Mouse (Mus musculus): ENCODE measurements around the gene Fam98a.

Gene Fam98a

GRCm38 (mm10) chr17:75551512-75552400 is at the start of gene Fam98a:
TSS of gene Fam98a (minus strand) at chr17:75551946.
- peak; percentile 99 for DNase-seq

DNA sequence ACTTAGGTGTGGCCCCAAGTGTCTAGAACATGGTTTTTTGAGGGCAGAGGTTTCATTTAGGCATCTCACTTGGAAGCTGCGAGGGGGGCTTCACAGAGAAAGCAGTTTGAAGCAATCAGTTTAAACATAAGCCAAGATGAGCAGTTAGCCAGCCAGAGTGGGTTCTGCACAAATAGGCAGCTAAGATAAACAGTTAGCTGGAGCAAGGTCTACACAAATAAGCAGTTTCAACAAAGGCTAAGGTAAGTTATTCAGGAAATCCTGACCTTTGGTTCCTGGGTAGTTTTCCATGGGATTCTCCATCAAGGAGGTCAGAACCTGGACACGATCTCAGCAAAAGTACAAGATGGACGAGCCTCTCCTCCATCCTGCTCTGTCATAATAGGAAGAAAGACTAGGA is 46.9 kb upstream of the Fam98a start:
- DNase-seq: no peak

DNA sequence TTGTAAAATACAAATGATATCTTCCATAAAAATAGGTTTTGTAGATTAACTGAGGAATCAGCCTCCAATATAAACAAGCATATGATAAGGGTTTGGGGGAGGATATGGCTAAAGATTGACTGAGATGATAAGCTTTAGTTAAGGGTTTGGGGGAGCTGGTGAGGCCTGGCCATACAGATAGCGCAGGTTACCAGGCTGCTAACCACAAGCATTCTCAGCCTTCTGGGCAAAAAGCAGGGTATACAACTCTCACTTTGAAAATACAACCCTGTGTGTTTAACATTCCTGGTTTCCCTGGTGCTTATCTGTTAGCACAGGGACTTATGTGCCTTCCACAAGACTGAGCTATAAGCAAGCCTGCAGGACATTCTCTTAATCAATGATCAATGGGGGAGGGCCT is 31.0 kb upstream of the Fam98a start:
- no peak for DNase-seq

- DNase-seq: no peak
Measured at GRCm38 (mm10) chr17:75575608-75576007, 23.9 kb upstream of the Fam98a start.

GRCm38 (mm10) chr17:75558041-75558440 is 6.3 kb upstream of the Fam98a start:
- DNase-seq: no peak

GRCm38 (mm10) chr17:75557031-75557430 is 5.3 kb upstream of the Fam98a start:
- no peak for DNase-seq

- DNase-seq: peak; percentile 32 to 35
Measured at GRCm38 (mm10) chr17:75550771-75551413, 854 bp downstream of the Fam98a start.

DNA sequence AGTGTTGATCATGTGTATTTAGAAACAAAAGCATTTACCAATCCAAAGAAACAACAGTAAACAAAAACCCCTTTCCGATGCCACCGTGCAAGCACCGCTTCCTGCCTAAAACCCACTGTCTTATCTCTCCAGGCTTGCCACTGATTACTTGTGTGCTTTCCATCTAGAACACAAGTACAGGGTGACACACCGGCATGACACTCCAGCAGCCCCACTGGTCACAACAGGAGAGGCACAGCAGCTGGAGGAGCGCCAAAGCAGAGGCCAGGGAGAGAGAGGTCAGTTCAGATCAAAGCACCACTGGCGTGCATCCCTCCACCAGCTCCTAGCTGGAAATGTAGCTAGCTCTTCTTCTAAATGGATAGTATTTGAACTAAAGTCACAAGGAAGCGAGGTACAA is 7.5 kb downstream of the Fam98a start:
- no peak for DNase-seq

- DNase-seq: no peak
Measured at GRCm38 (mm10) chr17:75543434-75543833, 8.3 kb downstream of the Fam98a start.

DNA sequence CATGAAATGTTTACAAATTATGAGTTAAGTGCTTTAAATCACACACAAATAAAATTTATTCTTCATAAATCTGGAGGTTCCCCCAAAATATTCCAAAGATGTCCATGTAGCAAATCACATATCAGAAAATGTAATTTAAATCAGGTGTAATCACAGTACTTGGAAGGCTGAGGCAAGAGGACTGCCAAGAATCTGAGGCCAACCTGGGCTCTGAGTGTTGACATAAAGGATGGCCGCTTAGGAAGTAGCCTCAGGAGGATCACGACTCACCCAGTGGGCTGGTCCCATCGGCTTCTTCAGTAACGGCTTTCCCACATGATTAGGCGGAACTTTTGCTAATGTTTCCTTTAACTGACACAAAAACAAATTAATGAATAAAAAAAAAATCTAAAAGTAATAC is 11.9 kb downstream of the Fam98a start:
- no peak for DNase-seq

- DNase-seq: no peak
Measured at GRCm38 (mm10) chr17:75539130-75539529, 12.6 kb downstream of the Fam98a start.

DNA sequence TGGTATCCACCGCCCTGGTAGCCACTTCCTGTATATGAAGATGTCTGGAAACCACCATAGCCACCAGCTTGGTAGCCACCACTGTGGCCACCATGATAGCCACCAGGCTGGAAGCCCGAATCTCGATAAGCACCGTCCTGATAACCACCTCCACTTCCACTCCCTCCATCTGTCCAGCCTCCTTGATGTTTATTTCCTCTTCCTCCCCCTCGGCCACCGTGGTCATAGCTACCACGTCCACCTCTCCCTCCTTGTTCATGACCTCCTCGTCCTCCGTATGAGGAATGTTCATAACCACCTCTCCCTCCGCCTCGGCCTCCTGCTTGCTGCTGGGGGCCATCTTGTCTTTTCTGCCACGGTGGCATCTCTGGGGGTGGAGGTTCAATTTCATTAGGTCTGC is 13.3 kb downstream of the Fam98a start:
- no peak for DNase-seq

GRCm38 (mm10) chr17:75537050-75537445 is 14.7 kb downstream of the Fam98a start:
- no peak for DNase-seq

- peak; percentile 43 to 51 for DNase-seq
Measured at GRCm38 (mm10) chr17:75536396-75537049, 15.2 kb downstream of the Fam98a start.

GRCm38 (mm10) chr17:75535612-75536011 is 16.1 kb downstream of the Fam98a start:
- no peak for DNase-seq

GRCm38 (mm10) chr17:75534314-75535020 is 17.3 kb downstream of the Fam98a start:
- DNase-seq: no peak

DNA sequence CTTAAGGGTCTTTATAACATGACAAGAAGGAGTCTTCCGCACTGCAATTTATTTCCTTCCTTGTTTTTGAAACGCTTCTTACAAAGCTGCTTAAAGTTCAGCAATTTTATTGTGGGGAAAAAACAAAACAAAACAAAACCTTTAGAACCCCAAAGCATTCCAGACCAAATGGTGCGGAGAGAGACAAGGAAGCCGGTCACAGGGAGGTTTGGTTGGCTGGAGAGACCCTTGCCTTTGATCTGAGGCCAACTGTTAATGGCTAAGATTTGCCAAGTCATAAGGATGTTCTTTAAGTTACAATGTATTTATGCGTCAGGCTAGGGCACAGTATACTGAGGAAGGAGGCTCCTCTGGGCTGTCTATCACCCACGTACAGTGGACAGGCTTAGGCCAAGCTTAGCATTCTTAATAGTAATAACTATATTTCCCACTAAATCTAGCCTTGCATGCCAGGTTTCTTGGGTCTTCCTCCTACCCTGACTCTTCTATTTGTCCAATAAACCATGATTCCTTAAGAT is 19.2 kb downstream of the Fam98a start:
- no peak for DNase-seq

DNA sequence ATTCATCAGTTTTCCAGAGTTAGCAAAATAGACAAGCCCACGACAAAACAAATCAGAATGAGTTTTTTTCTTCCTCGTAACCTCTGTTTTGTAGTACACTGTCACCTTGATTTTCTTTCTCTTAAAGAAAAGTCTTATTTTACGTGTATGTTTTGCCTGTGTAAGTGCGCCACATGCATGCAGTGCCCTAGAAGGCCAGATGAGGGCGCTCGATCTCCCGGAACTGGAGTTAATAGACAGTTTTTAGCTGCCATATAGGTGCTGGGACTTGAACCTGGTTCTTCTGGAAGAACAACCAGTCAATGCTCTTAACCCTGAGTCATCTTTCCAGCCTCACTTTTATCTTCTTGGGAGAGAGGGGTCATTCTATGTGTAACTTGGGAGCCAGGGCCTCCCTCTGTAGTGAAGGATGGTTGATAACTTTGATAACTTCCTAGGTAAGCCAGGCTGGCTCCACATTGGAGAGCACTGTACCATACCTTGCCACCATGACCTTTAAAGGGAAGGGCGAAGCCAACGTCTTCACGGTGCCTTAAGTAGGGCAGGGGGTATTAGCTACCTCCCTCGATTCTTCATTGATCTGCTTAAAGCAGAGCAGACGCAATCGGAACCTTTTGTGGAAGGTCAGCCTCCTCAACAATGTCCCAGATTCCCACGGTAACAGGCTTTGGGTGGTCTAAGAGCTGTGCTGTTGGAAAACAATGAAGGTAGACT is 22.4 kb downstream of the Fam98a start:
- DNase-seq: no peak

- no peak for DNase-seq
Measured at GRCm38 (mm10) chr17:75526411-75526810, 25.3 kb downstream of the Fam98a start.

DNA sequence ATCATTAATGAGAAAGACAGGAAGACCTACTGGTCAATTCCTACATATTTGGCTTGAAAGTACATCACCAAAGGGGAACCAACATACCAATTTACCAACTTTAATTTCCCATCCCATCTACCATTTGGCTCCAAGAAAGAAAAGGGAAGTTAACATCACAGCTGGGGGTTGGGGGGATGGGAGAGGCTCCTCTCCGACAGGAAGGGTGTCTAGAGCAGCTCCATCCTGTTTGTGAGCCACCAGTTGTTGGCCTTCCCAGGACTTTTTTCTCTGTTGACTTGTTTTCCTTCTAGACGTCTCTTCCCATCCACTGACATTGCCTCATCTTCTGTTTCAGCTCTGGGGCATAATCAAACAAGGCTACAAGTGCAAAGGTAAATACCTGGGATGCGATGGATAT is 27.9 kb downstream of the Fam98a start:
- DNase-seq: no peak

DNA sequence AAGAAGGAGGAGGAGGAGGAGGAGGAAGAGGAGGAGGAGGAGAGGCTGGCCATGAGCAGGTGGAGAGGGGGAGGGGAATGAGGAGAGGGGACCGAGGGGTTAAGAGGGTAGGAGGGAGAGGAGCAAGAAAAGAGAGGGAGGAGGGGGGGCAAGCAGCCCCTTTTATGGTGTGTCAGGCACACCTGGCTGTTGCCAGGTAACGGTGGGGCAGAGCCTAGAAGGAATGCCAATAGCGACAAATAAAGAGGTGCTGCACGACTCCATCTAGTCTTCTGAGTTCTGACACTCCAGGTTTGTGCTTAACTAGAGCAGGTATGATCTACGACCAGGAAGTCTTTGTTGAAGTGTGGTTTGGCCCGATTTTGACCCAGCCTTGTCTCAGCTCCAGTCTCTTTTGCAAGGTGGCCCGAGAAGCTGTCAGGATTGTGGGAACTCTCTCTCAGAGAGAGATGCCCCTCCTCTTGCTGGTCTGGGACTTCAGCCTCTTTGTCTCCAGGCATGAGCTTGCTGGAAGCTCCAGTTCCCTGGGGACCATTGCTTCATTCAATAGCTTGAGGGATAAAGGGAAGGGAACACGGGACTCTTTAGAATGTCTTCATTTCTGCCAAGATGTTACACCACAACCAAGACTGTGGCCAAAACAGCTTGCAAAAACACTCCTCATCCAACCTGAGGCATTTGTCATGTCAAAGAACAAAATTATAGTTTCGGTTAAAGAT is 29.2 kb downstream of the Fam98a start:
- DNase-seq: no peak

Measured in cerebellum, postnatal 14 days (tissue).